Mouse (Mus musculus) layer of hippocampus, postnatal 36 days (tissue): ENCODE data around the gene Nudt5. TPM values are rescaled to one million over a fixed set of nuclear protein-coding genes. Genes with fewer than 3 reads are reported as not detected.

Experiments
- DNase-seq, 2 experiments: peaks; one replicate each; pipeline ENCODE4 v3.0.0; 2022
- total RNA-seq, 2 experiments: library from RNA; stranded (reverse); gene quantifications; 2 replicates each; pipeline ENCODE4 v1.2.3; 2021

Nudt5 gene
- total RNA-seq, 2 experiments from 2014 or later, result 24.3 TPM

DNA sequence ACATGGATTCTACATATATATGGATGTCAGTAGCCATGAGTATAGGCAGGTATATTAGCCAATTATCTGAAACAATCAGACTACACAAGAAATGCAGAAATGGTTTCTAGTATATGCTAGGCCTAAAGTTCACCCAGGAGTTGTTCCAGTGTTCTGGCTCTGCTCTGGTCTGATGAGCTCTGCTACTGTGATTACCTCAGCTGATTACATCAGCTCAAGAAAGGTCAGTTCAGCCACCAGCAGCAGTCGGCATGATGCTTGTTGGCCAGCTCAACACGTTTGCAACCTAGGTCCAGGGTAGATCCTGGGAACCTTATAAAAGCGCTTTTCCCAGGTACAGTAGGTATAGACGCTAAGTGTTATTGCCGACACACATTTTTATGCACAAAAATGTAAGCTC lies 24.9 kb downstream of the Nudt5 start:
- no peak for DNase-seq

DNA sequence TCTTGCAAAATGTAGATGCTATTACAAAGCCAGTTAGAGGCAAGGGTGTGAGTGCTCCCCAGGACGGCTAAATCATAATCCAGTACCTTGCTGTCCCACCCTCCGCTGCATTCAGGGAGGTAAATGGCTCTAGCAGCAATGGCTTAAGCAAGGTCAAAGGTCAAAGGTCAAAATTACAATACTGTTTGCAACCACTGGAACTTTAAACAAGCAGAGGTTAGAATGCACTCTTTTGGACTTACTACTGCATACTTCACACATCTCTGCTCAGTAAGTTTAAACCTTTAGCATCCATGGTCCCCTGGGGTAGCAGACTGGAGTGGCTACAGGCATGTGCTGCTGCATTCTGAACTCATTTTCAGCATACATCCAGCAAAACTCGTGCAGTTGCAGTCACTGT lies 32.6 kb downstream of the Nudt5 start:
- no peak for DNase-seq

DNA sequence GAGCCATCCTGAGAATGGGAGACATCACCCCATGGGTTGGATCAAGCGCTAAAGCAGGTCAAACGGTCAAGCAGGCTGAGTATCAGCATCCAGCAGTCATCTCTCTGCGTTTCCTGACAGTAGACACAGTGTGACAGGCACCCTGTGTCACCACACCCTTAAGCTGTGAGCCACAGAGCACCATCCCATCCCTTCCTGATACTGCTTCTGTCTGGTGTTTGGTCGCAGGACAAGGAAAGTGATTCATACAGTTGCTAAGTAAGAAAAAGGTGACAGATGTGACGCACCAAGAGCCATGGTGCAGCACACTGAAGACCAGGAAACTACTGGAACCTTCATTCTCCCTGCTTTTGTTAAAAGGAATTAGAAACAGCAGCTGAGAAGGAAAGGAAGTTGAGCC lies 44.0 kb downstream of the Nudt5 start:
- DNase-seq, result no peak

DNA sequence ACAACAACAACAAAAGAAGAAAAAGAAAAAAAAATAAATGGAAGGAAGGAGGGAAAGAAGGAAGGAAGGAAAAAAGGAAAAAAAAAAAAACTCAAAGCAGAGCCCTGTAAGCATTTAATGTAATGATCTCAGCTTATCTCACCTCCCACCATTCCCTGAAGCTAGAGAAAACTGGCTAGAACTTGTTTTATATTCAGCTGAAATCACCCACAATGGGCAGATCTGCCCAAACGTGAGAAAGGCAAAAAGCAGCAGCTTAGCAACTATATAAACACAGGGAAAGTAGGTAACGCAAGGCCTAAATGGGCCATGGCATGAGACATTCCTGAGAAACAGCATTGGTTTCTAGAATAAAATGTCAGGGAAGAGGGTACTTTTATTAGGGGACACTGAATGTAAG lies 44.6 kb downstream of the Nudt5 start:
- no peak for DNase-seq

DNA sequence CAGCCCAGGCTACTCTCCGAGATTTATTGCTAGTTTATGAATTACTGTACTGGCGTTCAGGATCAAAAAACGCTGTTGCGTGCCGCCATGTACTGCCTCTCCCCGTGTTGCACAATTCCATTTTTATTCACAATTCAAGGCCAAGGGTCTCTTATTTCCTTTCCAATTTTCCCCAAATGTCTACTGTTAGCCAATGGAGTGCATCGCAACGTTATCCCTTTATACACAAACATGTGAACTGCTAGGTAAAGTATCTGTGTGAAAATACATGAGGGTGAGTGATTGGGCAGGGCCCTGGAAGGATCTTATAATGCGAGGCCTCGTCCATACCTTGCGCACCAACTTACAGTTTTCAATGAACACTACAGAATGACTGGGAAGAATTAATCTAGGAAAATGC lies 49.5 kb downstream of the Nudt5 start:
- no peak for DNase-seq

DNA sequence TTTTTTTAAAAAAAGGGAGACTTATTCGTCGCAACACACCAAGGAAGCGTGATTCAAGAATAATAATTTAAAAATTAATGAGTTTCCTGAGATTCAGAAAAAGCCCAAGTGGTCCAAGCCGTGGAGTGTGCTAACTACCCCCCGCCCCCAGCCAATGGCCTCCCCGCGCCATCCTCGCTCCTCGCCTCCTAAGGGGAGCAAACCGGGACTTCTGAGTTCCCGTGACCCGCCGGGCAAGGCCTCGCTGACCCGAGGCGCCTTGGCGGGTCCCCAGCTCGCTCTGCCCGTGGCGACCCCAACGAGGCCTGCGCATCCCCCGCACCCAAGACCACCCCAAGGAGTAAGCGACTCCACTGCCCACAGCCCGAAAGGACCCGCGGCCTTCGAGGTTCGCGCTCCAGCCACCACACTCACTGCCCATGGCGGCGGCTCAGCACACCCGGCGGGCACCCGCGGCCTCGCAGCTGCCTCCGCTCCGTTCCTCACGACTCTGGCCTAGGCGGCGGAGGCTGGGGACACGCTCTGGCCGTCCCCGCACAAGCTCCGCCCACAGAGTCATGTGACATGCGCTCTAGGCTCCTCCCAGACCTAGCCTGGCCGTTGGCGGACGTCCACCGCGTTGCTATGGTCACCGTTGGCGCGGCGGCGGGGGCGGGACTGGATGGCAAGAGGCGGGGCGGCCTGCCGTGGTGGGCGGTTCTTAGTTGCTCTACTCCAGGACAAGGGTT lies 50.2 kb downstream of the Nudt5 start, which contains the start of gene Sec61a2:
Gene Sec61a2, minus strand, starts transcription at position 590 of the 728 bp plus-strand sequence.
- peak; percentile 99 for DNase-seq

DNA sequence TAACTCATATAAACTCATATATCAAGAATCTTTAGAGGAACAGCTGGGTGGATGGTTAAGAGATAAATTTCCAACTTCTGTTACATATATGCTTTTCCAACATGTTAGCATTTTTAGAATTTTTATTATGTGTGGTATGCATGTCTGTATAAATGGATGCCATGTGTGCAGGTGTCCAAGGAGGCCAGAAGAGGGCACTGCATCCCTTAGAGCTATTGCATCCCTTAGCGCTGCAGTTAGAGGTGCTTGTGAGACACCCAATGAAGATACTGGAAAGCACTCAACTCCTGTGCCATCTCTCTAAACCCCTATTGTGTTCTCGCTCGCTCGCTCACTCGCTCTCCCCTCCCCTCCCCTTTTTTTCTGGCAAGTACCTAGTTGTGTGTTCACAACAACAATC lies 55.3 kb downstream of the Nudt5 start:
- DNase-seq, result no peak

DNA sequence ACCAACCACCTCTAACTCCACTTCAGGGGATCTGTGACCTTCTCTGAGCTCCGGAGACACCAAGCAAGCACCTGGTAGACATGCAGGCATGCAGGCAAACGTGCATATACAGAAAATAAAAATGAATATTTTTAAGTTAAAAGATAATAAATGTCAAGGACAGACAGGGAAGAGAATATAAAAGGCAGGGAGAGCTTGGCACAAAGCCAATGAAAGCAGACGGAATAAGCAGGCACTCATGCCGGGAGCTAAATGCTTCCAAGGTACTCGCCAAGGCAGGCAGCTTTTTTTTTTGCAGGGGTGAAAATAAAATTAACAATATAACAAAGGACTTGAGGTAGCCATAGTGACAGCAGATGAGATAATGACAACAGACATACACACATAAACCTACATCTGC lies 61.3 kb downstream of the Nudt5 start:
- DNase-seq, result peak in 1 of 2 experiments; percentile 47

DNA sequence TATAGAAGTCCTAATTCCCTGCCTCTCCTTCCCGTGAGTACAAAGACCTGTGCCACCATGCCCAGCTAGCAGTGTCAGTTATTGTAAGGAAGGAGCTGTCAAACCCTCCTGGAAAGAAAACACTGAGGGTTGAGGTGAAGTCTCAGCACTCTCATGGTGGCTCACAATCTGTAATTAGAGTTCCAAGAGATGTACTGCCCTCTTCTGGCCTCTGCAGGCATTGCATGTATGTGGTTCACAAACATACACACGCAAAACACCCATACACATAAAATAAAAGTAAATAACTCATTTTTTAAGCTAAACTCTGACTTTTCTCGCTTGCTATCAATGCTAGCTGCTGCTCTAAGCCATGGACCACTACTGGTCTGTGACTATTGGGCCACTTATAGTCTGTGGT lies 61.8 kb downstream of the Nudt5 start:
- DNase-seq, result no peak

DNA sequence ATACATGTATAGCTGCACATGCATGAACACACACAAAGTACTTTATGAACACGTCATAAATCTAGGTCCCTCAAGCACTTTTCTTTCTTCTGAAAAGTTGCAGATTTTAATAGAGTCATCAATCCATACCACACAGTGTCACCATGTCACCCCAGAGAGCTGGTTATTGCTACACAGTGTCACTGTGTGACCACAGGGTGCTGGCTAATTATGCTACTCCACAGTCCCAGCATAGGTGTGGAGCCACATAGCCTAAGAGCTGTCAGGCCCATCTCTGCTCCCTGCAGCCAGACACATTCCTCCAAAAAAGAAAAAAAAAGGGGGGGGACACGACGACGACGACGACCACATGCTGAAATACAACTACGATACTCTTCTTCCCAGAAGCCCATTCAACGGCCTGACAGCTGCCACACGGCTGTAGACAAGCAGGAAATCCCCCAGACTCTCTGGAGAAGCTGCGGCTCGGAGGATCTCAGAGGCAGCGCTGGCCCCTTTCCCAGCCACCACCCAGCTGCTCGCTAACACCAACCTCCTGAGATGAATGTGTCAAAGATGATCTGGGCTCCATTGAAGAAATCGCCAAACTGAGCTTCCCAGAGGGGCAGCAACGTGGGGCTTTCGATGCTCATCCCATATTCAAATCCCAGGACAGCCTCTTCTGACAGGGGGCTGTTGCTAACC lies 66.6 kb downstream of the Nudt5 start:
- DNase-seq, result no peak

Other genes with a start within 250 kb of the Nudt5 start
- 100 to 1,000 TPM; 168 to 171 TPM for gene Camk1d, start 130.5 kb upstream of the Nudt5 start, total RNA-seq
- 100 to 1,000 TPM; 141 to 155 TPM for gene Cdc123, start 145 bp downstream of the Nudt5 start, total RNA-seq
- 1 to 10 TPM; 2.8 to 3.3 TPM for gene Gm13199, start 17.9 kb downstream of the Nudt5 start, total RNA-seq
- 100 to 1,000 TPM in 1 of 2 experiments, 10 to 100 TPM in 1; 92.0 to 108 TPM for gene Sec61a2, start 50.4 kb downstream of the Nudt5 start, total RNA-seq
- gene Dhtkd1, start 97.8 kb downstream of the Nudt5 start, total RNA-seq, result 1 to 10 TPM; 8.2 to 8.9 TPM
- 10 to 100 TPM; 46.4 to 48.2 TPM for gene Upf2, start 106.5 kb downstream of the Nudt5 start, total RNA-seq